Mouse (Mus musculus) stomach, embryonic 14.5 days (tissue): ENCODE results near the gene Sh2d4b. TPM values are rescaled to one million over a fixed set of nuclear protein-coding genes. Genes with fewer than 3 reads are reported as not detected.
A peak's percentile ranks its signal among the peaks of the same experiment; 100 is the strongest.

ENCODE experiments used
- ATAC-seq: fragments of 200-750 bp; cut with Nextera tagmentation; 2 replicates; pipeline ENCODE4 v1.8.0; 2017; ENCODE audit warnings: low read depth, moderate TSS enrichment; ENCODE audit not compliant: insufficient number of reproducible peaks, insufficient read depth, low FRiP score
- H3K27ac ChIP-seq: fragments of 300-500 bp; sonication (generic); 2 replicates; pipeline ENCODE4 v1.5.1; 2014; ENCODE audit warnings: mild to moderate bottlenecking, low read length, moderate library complexity, mixed read lengths
- H3K27me3 ChIP-seq: fragments of 300-500 bp; sonication (generic); 2 replicates; pipeline ENCODE4 v1.6.1; 2014; ENCODE audit warnings: low read length, control low read depth, mixed read lengths; ENCODE audit not compliant: control insufficient read depth, insufficient read depth
- H3K36me3 ChIP-seq: fragments of 300-500 bp; sonication (generic); 2 replicates; pipeline ENCODE4 v1.6.1; 2014; ENCODE audit warnings: mild to moderate bottlenecking, control low read depth, low read length, moderate library complexity, mixed read lengths; ENCODE audit not compliant: control insufficient read depth, insufficient read depth
- H3K4me1 ChIP-seq: fragments of 300-500 bp; sonication (generic); 2 replicates; pipeline ENCODE4 v1.6.1; 2014; ENCODE audit warnings: low read length, control low read depth, mixed read lengths; ENCODE audit not compliant: control insufficient read depth, insufficient read depth
- H3K4me2 ChIP-seq: fragments of 300-500 bp; sonication (generic); replicated peaks from 2 replicates; pipeline ENCODE4 v1.6.1; 2014; ENCODE audit warnings: low read depth, low read length, control low read depth
- H3K4me3 ChIP-seq: fragments of 300-500 bp; sonication (generic); 2 replicates; pipeline ENCODE4 v1.5.1; 2014; ENCODE audit warnings: low read depth, low read length, control low read depth
- H3K9ac ChIP-seq: fragments of 300-500 bp; sonication (generic); replicated peaks from 2 replicates; pipeline ENCODE4 v1.6.1; 2014; ENCODE audit warnings: low read depth, mild to moderate bottlenecking, control low read depth, low read length, moderate library complexity, mixed read lengths
- H3K9me3 ChIP-seq: fragments of 300-500 bp; sonication (generic); 2 replicates; pipeline ENCODE4 v1.6.1; 2016; ENCODE audit warnings: low read depth, low read length, control low read depth; ENCODE audit not compliant: control insufficient read depth
- WGBS: fragments of 180-500 bp; shearing (Covaris S2); extraction: QIAGEN DNeasy Blood & Tissue Kit; methylation state at CpG from one replicate; pipeline ENCODE4 v1.1.7; 2014; 5-methylcytosine and 5-hydroxymethylcytosine counted together
- polyA plus RNA-seq: library from polyadenylated mRNA; unstranded; fragments of >200 nt; fragmentation: Nextera tagmentation; extraction: Ambion mirVana; gene quantifications from 2 replicates; pipeline ENCODE4 v1.2.1, GENCODE M21; 2014

The Sh2d4b gene
- polyA plus RNA-seq, 1 experiment from 2014 or later, result 0.56 TPM

GRCm38 (mm10) chr14:40864811-40865514 lies 28.1 kb downstream of the Sh2d4b start:
- Histone ChIP-seq H3K27me3 (no peaks in the 10 kb centered on the region), H3K36me3 (no peaks in the 10 kb centered on the region), H3K4me2 (no peak overlapping the region), H3K4me3 (no peak overlapping the region), H3K9me3 (no peaks in the 10 kb centered on the region), H3K27ac (no peak overlapping the region), H3K9ac (no peak overlapping the region), H3K4me1 (no peaks in the 10 kb centered on the region)
- ATAC-seq, result no peak
- WGBS, result 63% methylated on average over 6 of the region's 6 CpGs

DNA sequence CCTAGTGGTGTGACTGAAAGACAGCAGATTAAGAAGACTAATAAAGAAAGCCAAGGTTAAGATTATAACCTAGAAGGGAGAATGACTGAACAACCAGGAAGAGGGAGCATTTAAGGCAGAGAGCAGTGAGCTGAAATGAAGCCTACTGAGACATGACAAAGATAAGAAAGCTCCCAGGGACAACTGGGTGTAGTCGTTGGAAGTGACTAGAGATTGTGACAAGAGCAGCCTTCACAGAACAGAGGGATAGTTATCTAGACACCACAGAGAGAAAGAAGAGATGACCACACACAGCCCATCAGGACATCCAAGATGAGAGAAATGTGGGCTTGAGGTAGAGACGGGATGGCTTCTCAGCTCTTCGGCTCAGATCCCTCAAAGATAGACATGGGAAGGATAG lies 29.4 kb downstream of the Sh2d4b start:
- Histone ChIP-seq H3K27ac (no peak overlapping the region), H3K36me3 (no peaks in the 10 kb centered on the region), H3K4me3 (no peak overlapping the region), H3K4me2 (no peak overlapping the region), H3K4me1 (no peaks in the 10 kb centered on the region), H3K27me3 (no peaks in the 10 kb centered on the region), H3K9me3 (no peaks in the 10 kb centered on the region), H3K9ac (no peak overlapping the region)
- no peak for ATAC-seq
- 78% methylated on average over 3 of the region's 3 CpGs for WGBS

- Histone ChIP-seq H3K4me2 (no peak overlapping the region), H3K9me3 (no peaks in the 10 kb centered on the region), H3K36me3 (no peaks in the 10 kb centered on the region), H3K4me3 (no peak overlapping the region), H3K27ac (no peak overlapping the region), H3K27me3 (no peaks in the 10 kb centered on the region), H3K9ac (no peak overlapping the region), H3K4me1 (no peaks in the 10 kb centered on the region)
- ATAC-seq, result no peak
Observed at GRCm38 (mm10) chr14:40863022-40863421, 30.0 kb downstream of the Sh2d4b start.

DNA sequence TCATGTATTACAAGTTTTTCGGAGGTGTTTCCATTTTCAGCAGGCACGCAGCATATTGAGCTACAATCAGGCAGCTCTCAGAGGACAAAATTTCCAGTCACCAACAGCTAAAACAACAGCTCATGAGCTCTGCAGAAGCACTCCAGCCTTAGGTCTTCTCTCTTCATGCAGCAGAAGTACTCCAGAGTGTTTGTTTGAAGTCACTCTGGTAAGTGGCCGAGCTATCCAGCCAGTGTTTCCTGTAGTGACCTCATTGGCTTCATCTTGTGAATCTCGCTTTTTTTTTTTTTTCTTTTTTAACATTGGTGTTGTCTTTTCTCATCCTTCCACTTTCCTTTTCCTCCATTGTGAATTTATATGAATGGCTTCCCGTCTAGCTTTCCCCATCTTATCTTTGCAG lies 40.1 kb downstream of the Sh2d4b start:
- 56% methylated on average over 5 of the region's 5 CpGs for WGBS
- Histone ChIP-seq H3K27ac (no peak overlapping the region), H3K36me3 (no peaks in the 10 kb centered on the region), H3K4me3 (no peak overlapping the region), H3K4me1 (no peaks in the 10 kb centered on the region), H3K4me2 (no peak overlapping the region), H3K9me3 (no peaks in the 10 kb centered on the region), H3K27me3 (no peaks in the 10 kb centered on the region), H3K9ac (no peak overlapping the region)
- no peak for ATAC-seq

GRCm38 (mm10) chr14:40837397-40837796 lies 55.7 kb downstream of the Sh2d4b start:
- no peaks in the 10 kb centered on the region for H3K27me3 ChIP-seq
- H3K9me3 ChIP-seq, result no peaks in the 10 kb centered on the region
- no peak overlapping the region for H3K4me2 ChIP-seq
- H3K27ac ChIP-seq, result no peak overlapping the region
- H3K9ac ChIP-seq, result no peak overlapping the region
- no peak overlapping the region for H3K4me3 ChIP-seq
- H3K36me3 ChIP-seq, result no peaks in the 10 kb centered on the region
- H3K4me1 ChIP-seq, result no peaks in the 10 kb centered on the region
- no peak for ATAC-seq

DNA sequence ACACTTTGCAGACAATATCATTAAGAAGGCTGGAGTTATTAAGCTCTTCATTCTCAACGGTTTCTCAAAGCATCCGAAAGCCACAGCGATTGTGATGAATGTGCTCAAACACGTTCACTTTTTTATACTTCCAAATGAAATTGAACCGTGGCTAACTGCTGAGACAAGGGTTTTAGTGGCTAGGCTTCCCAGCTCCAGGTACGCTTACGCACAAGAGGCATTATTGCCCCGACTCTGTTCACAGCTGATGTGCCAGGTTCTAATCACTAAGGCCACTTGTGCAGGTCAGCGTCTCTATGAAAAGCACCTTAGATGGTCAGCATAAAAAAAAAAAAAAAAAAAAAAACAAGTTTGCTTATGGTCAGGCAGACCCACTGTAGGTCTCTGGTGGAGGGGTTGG lies 62.6 kb downstream of the Sh2d4b start:
- Histone ChIP-seq H3K4me2 (no peak overlapping the region), H3K4me1 (no peaks in the 10 kb centered on the region), H3K27me3 (no peaks in the 10 kb centered on the region), H3K4me3 (no peak overlapping the region), H3K36me3 (no peaks in the 10 kb centered on the region), H3K27ac (no peak overlapping the region), H3K9ac (no peak overlapping the region), H3K9me3 (no peaks in the 10 kb centered on the region)
- no peak for ATAC-seq
- 75% methylated on average over 9 of the region's 9 CpGs for WGBS

- peak; percentile 66; the same call in 1 of the 2 replicates for ATAC-seq
- H3K4me2 ChIP-seq, result no peak overlapping the region
Observed at GRCm38 (mm10) chr14:40830094-40830493, 63.0 kb downstream of the Sh2d4b start.

DNA sequence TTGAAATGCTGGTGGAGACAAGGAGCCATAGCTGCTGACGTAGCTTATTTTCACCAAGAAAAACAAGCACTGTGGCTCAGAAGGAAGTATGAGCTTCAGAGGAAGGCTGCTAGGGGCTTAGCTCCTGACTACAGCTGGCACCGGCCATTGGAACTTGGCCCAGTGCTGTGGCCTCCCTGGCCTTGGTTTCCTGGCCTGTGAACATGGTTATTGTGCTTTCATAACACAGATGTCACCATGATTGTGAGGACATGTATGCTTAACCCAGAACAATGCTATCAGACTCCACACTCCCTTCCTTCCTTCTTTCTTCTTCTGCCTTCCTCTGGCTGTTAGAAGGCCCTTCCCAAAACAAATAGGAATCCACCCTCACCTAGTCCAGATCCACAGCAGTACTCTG lies 75.0 kb downstream of the Sh2d4b start:
- no peaks in the 10 kb centered on the region for H3K27me3 ChIP-seq
- no peak overlapping the region for H3K27ac ChIP-seq
- no peak overlapping the region for H3K4me2 ChIP-seq
- H3K9me3 ChIP-seq, result no peaks in the 10 kb centered on the region
- no peak overlapping the region for H3K4me3 ChIP-seq
- ATAC-seq, result no peak
- no peak overlapping the region for H3K9ac ChIP-seq
- H3K36me3 ChIP-seq, result no peaks in the 10 kb centered on the region
- no peaks in the 10 kb centered on the region for H3K4me1 ChIP-seq
- 84% methylated on average over 2 of the region's 2 CpGs for WGBS

More at GRCm38 (mm10) chr14:40830094-40830493, 63.0 kb downstream of the Sh2d4b start:
- no peaks in the 10 kb centered on the region for H3K4me1 ChIP-seq
- no peak overlapping the region for H3K27ac ChIP-seq
- H3K36me3 ChIP-seq, result no peaks in the 10 kb centered on the region
- no peaks in the 10 kb centered on the region for H3K9me3 ChIP-seq
- WGBS, result 62% methylated on average over 11 of the region's 11 CpGs
- H3K27me3 ChIP-seq, result no peaks in the 10 kb centered on the region
- H3K4me3 ChIP-seq, result no peak overlapping the region
- H3K9ac ChIP-seq, result no peak overlapping the region

DNA sequence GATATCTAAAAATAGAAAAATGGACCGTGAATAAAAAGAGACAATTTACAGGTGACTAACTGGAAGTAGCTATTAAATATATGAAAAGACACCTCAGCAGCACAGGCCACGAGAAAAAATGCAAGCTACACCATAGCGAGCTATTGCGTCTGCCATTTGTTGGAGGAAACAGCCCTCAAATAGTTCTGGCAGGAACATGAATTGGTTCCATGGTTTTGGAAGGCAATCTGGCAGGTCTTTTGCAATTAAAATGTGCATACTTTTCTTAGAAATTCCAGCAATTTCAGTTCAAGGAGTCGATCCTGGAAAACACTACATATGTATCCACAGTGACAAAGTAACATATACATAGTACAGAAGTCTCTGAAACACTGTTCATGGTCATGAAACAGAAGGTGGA lies 76.4 kb downstream of the Sh2d4b start:
- no peak overlapping the region for H3K9ac ChIP-seq
- no peak overlapping the region for H3K4me2 ChIP-seq
- WGBS, result 87% methylated on average over 5 of the region's 5 CpGs
- no peaks in the 10 kb centered on the region for H3K9me3 ChIP-seq
- no peak overlapping the region for H3K4me3 ChIP-seq
- H3K27ac ChIP-seq, result no peak overlapping the region
- no peak for ATAC-seq
- H3K27me3 ChIP-seq, result no peaks in the 10 kb centered on the region
- H3K4me1 ChIP-seq, result no peaks in the 10 kb centered on the region
- H3K36me3 ChIP-seq, result no peaks in the 10 kb centered on the region
